Mouse (Mus musculus) adrenal gland, postnatal 36 days (tissue): ENCODE measurements around the gene Naip5. TPM values are rescaled to one million over a fixed set of nuclear protein-coding genes. Genes with fewer than 3 reads are reported as not detected.
A peak's percentile ranks its signal among the peaks of the same experiment; 100 is the strongest.
"Not testable (repeated sequence)": the region's sequence is repeated elsewhere in the genome, so short reads cannot be mapped to it uniquely, and the experiment has no call there.

Source experiments
- DNase-seq, 2 experiments: peaks; one replicate each; pipeline ENCODE4 v3.0.0; 2021; ENCODE audit warnings: mixed read lengths in 1 of 2
- long read RNA-seq, 2 experiments: library from polyadenylated mRNA; stranded (forward); transcript quantifications; one replicate each; pipeline ENCODE4 v2.0.0; 2021; ENCODE audit warnings: borderline sequencing depth in 2 of 2
- total RNA-seq, 2 experiments: library from RNA; stranded (reverse); gene quantifications; 2 replicates each; pipeline ENCODE4 v1.2.3; 2021

Naip5 gene
- total RNA-seq, result 1 to 10 TPM; 1.3 to 9.1 TPM
- long read RNA-seq, experiment 1, partial matches to known transcripts, result 0 of 1 reads
- long read RNA-seq, experiment 1, other reads (novel, unspliced or antisense), result 1 of 1 reads
- long read RNA-seq, experiment 2, partial matches to known transcripts, result 0 of 1 reads
- long read RNA-seq, experiment 2, other reads (novel, unspliced or antisense), result 1 of 1 reads

DNA sequence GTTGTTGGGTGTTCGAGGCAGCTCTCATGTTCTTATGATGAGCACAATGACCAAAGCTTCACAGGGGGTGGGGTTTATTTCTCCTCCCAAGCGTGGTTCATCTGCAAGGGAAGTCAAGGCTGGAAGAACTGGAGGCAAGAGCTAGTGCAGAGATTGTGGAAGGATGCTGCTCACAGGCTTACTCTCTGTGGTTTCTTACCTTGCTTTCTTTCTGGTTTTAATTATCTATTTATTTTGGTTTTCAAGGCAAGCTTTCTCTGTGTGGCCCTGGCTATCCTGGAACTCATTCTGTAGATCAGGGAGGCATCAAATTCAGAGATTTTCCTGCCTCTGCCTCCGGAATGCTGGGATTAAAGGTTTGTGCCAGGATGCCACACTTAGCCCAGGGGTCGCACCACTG is at the start of gene Naip5:
Gene Naip5 (minus strand): TSS at position 101 of the 400 bp plus-strand sequence.
- DNase-seq, result not testable (repeated sequence)

DNA sequence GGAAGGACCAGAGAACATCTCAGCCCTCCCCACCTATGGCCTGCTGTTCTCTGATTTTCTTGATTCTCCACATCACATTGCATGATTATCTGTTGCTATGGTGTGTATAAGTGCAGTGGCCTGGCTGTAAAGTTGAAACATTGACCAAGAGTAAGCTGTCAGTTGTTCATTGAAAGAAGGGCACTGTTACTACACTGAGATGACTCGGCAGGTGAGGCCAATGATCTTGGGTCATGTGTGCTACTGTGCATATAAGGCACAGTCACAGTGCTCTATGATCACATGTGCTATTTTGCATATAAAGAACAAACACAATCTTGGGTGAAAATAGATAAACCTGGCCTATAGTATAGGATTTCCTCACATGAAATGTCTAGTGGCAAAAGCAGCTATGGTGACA is 38.5 kb upstream of the Naip5 start:
- no peak for DNase-seq

DNA sequence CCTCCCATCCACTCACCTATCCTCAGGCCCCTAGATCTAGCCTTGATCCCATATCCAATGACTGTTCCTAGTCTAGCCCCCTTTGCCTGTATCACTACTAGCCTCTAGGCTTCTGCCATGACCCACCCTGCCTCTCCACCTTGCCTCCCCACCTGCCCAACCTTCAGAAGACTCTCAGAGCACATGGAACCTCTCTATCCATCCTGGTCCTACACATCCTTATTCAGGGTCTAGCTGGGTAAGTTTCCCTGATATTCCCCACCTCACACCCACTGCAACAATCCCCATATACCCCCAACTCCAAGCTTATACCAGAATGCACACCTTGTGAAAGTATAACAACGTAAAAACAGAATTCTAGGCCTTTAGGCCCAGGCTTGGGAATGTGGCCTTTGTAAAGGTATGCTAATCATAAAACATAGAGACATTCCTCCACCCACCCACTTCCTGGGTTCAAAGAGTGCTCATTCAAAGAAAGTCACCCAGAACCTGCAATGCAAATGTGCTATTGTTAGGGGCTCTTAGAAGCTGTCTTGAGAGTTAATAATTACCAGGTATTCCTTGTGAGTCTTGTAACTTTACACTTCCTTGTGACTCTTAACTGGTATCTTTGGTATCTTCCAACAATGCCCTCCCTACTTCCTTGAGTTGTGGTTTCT is 25.5 kb upstream of the Naip5 start:
- not testable (repeated sequence) for DNase-seq

DNA sequence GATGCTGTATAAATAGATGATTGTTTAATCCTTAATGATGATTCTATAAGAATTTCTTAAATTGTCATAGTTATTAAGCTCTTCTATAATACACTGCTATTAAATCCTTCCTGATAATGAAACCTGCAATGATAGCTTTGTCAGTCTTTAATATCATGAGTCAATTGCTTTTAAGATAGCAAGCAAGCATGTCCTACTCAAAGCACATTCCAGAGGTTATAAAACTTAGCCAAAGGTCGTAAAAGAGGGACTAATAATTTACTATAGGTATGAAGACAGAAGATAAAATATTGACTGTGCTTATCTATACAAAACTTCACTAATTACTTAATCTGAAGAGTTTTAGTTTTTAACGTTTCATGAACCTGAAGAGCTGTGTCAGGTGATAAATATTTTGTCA is 10.9 kb upstream of the Naip5 start:
- not testable (repeated sequence) for DNase-seq

DNA sequence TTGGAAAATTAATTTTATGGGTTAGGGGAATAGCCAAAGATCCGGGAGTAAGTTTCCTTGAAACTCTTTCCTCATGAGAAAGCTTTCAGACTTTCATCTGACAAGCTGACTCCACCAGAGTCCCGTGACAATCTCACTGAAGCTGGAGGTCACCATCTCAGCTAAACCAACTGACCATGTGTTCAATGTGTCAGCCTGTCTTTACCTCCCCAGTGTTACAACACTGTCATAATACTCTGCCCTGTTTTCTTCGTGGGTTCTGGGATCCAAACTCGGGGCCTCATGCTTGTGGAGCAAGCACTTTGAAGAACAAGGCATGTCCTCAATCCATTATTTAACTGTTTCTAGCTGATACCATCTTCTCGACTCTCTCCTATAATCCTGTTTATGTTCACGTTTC is 9.8 kb upstream of the Naip5 start:
- not testable (repeated sequence) for DNase-seq

DNA sequence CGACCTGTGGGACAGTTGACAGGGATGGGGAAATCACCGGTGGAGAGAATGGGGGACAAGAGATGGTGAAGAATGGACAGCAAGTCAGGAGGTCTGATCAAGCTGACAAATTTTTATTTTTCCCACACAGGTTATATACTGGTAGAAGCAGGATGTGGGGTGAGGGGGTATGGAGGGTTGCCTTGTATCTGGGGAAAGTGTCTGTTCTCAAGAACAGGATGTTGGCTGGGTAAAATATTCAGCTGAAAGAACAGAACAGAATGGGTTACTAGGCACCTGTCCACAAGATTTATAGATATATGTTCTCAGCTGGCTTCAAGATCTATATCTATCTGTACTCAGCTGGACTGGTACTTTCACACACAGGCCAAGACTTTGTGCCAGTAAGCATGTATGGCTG is 5.8 kb upstream of the Naip5 start:
- DNase-seq, result not testable (repeated sequence)

DNA sequence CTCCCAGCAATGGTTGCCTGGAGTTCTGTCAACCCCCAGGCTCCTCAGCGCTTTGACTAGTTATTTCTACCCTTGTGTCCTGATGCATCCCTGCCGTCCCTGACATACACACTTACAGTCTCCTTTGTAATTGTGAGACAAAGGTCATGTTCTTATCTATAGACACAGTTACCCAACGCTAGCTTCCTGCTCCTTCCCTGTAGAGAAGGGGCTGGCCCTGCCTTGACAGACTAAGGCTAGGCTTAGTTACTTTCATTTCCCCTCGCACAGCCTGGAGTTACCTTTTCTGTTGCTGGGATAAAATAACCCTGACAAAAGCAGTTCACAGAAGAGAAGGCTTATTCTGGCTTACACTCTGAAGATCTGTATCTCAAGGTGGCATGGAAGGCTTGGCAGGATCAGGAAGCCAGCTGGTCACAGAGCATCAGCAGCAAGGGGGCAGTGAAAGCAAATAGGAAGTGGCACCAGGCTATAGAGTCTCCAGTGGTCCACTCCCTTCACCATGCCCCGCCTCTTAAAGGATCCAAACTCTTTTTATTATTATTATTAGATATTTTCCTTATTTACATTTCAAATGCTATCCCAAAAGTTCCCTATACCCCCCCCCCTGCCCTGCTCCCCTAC is 885 bp upstream of the Naip5 start:
- peak in 1 of 2 experiments; percentile 6 for DNase-seq

DNA sequence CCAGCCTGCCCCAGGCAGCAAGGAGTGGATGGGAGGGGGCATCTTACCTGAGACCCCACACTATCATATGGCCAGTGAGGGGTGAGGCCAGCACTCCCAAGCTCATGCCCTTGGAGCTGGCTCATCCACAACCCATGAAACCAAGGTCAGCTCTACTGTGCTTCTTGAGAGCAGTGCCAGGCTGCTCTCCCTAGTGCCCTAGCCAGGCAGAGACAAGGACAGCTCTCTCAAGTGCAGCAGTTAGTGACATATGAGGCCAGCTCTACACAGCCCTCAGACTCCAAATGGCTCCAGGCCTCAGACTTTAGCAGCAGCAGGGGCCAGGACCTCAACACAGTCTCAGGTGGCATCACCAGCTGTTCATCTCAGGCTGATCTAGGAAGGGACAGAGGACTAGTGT is 2.4 kb downstream of the Naip5 start:
- DNase-seq, result peak; percentile 22 to 58

DNA sequence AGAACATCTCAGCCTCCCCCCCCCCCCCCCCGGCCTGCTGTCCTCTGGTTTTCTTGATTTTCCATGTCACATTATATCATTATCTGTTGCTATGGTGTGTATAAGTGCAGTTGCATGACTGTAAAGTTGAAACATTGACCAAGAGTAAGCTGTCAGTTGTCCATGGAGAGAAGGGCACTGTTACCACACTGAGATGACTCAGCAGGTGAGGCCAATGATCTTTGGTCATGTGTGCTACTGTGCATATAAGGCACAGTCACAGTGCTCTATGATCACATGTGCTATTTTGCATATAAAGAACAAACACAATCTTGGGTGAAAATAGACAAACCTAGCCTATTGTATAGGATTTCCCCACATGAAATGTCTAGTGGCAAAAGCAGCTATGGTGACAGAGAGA is 32.4 kb downstream of the Naip5 start:
- not testable (repeated sequence) for DNase-seq

DNA sequence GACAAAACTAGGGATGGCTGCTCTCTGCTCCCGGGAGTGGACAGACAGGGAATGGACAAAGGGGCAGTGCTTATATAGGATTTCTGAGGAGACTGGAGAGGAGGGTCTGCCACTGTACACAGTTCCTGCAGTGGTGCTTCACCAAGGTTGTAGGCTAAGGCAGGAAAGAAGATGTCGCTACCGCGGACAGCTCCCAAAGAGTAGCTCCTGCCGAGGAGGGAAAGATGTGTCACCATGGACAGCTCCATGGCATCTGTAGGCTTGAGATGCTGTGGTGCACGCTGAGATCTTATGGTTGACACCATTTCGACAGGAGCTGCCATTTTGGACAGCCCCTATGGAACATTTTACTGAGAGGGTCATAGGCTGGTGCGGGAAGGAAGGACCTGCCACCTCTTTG is 35.6 kb downstream of the Naip5 start:
- peak; percentile 75 to 78 for DNase-seq

DNA sequence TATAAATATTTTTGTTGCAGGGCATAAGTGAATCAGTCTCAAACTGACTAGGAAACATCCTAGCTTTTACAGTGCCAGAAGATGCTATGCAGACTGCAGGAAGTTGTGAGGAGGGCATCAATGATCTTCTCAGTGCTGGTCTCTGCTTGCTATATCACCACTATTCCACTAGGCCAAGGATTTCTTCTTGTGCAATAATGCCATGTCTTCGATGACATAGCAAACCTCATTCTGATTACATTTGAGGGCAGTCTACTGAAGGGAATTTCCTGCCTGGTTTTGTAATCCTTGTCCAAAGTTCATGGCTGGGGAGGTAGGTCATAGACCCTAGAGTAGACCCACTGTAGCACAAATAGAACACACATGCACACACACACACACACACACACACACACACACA is 42.8 kb downstream of the Naip5 start:
- no peak for DNase-seq

DNA sequence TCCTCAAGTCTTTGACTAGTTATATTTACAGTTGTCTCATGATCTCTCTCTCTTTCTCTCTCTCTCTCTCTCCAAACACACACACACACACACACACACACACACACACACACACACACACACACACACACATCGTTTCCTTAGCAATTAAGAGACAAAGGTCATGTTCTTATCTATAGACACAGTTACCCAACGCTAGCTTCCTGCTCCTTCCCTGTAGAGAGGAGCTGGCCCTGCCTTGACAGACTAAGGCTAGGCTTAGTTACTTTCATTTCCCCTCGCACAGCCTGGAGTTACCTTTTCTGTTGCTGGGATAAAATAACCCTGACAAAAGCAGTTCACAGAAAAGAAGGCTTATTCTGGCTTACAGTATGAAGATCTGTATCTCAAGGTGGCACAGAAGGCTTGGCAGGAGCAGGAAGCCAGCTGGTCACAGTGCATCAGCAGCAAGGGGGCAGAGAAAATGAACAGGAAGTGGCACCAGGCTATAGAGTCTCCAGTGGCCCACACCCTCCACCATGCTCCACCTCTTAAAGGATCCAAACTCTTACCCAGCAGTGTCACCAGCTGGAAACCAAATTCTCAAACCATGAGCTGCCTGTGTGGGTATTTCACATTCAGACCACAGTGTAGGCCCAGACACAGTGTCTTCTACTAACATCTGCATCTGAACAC is 44.3 kb downstream of the Naip5 start, which contains the start of gene Naip2:
Gene Naip2 (minus strand): TSS at position 434 of the 675 bp plus-strand sequence.
- DNase-seq, result peak in 1 of 2 experiments; percentile 5

DNA sequence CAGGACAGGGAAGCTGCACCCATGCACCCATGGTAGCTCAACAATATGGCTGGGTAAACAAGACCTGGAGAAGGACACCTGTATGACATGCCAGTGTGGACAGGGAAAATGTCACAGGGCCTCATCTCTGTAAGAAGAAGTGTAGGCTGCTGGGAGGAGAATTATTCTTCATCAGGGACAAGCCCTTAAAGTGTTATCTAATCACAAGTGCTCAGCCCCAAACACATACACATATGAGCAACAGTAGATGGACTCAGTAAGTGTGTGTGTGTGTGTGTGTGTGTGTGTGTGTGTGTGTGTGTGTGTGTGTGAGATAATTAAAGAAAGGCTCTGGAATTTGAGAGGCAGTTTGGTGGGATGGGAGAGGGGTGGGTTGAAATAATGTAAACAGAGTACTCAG is 45.3 kb downstream of the Naip5 start:
- no peak for DNase-seq

DNA sequence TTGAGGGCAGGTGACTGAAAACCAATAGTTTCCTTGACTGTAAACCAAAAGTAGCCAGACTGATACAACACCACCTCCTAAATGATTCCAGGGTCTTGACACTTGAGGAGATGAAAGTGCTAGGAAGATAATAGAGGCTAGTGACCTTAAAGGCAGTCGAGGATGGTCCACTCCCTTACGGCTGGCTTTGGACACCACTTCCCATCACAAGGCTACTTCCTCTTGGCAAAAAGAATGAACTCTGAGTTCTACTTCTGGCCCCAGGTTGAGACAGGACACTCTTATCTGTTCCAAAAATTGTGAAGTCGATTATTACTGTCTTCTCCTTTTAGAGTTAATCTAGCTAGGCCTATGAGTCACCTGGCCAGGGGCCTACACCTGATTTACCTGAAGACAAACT is 50.7 kb downstream of the Naip5 start:
- no peak for DNase-seq

DNA sequence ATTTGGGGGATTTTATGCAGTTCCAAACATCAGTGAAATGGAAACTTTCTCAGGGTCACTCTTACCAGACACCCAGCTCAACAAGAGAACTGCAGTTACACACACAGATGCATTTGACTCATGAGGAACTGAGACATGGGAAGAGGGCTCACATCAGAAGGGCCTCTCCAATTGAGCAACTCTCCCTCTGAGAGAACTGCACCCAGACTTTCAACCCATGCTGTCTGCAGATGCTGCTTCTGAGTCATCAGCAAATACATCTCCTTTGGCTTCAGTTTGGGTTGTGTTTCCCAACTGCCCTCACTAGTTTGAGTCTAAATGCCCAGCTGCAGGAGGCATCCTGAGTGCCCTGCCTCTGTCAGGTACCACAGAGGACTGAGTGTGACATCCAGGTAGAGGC is 63.0 kb downstream of the Naip5 start:
- DNase-seq, result not testable (repeated sequence)

DNA sequence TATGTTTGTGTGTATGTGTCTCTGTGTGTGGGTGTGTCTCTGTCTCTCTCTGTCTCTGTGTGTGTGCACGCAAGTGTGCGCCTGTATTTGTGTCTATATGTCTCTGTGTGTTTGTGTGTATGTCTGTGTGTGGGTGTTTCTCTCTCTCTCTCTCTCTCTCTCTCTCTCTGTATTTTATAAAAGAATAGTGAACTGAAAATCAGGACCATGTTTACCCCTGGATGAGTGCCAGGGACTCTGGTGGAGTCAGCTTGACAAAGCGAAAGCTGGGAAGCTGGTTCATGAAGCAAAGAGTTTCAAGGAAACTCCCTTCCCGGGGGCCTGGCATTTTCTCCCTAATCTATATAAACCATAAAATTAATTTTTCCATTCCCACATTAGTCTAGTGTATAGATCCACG is 71.8 kb downstream of the Naip5 start:
- DNase-seq, result not testable (repeated sequence)

DNA sequence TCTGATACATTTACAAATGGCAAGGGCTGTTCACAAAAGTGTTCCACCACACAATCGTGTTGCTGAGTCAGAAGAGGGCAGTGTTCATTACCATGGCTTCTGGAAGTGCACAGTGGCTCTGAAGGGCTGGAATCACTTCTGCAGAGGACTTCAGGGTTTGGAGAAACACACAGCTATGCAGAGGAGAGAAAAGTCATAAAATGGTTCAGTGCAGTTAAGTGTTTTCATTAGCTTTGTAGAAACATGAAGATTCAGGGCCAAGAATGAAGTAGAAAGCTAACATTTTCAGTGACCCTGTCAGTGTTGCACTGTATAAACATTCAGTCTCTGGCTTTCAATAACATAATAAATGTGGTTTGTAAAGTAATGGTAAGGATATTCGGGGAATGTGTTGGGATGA is 79.7 kb downstream of the Naip5 start:
- not testable (repeated sequence) for DNase-seq

DNA sequence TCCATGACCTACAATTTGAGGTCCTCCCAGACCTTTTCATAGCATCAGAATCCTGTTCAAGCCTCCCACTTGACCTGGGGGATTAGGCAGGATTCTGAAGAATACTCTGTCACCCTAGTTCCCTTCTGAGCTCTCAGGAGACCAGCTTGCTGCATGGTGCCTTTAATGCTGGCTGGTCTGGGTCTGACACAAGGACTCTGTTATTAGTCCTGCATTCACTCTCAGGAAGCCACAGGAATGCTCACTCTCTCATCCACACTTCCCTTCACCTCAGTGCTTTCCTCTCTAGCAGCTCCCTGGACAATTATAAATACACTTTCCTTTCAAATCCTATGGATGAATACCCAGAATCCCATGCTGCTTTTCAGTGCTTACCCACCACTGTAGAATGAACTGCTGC is 83.7 kb downstream of the Naip5 start:
- DNase-seq, result not testable (repeated sequence)
